Mouse (Mus musculus): Measurements from ENCODE around the gene Ociad2.
"Not testable (repeated sequence)": the region's sequence is repeated elsewhere in the genome, so short reads cannot be mapped to it uniquely, and the experiment has no call there.

The Ociad2 gene

DNA sequence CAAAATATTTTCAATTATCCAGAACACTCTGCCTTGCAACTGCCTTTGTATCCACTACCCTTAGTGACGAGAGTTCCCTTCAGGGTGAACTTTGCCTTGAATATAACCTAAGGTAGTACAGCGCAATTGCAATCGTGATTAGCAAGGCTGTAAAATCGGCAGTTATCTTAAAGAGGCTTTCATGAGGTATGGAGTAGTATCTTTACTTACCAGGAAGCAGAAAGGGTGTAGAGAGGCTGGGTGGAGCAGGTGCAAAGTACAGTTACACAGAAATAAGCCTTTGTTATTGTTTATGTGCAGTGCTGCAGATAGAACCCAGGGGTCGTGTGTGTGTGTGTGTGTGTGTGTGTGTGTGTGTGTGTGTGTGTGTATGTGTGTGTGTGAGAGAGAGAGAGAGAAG, 14.6 kb upstream of the Ociad2 start:
- in situ Hi-C loops (cut with MboI, MseI) = no loop called here

DNA sequence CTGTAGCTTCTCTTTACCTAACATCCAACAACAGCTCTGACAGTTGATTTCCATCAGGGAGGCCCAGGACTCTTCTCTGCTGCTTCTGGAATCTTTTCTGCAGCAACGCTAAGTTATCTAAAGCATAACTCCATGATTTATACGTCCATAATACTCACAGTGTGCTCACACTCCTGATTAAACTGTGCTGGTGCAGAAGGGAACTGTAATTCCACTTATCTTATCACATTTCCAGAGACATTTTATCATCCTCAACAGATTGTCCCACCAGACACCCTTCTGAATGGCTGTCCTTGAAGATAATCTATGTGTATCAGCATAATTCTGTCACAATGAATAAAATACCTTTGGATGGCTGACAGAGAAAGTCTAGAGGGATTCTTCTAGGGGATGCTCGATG, 13.2 kb upstream of the Ociad2 start:
- in situ Hi-C loops (cut with MboI, MseI) = no loop called here

DNA sequence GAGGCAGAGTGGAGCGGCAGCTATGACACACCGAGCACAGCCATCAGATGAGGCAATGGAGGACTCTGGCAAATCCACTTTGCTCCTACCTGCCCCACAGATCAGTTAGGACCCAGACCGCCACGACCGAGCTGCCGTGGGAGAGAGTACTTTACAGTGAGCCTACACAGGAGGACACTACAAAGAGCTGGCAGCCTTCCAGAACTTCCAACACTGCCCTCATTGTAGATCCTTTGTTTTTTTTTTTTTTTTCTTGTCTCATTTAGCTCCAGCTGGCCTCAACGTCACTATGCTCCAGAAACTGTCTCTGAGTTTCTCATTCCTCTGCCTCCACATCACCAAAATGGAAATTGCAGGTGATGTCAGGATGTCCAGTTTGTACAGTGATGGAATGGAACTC, 12.7 kb upstream of the Ociad2 start:
- in situ Hi-C loops (cut with MboI, MseI) = no loop called here

DNA sequence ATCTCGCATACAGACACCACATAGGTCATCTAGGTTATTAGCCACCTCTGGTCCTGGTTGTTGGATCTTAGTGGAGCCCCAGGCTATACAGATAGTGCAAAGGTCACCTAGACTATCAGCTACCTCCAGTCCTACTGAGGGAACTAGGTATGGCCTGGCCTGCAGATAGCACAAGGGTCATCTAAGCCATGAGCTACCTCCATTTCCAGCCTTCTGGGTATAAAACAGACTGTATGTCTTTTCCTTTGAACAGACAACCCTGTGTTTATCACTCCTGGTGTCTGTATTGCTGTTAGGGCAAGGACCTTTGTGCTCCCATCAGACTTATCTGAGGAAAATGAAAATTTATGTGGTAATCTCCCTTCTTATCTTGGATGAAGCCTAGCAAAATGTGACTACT, 11.0 kb upstream of the Ociad2 start:
- in situ Hi-C loops (cut with MboI, MseI) = no loop called here

DNA sequence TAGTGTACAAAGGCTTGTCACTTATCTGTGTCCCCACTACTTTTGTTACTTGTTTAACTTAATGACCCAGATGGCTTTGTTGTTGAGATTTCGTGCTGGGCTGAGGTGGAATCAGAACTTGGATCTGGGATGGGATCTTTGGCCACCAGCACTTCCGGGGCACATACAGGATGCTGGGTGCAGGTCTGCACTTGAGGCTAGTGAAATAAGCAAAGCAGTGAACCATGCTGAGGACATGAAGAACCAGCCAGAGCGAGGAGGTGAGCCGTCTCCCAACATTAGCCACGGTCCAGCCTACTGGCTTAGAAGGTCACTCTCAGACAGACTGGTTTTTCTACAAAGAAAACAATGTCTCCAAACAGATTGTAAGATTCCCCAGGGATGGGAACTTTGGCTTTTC, 8.7 kb upstream of the Ociad2 start:
- in situ Hi-C loops (cut with MboI, MseI) = no loop called here

DNA sequence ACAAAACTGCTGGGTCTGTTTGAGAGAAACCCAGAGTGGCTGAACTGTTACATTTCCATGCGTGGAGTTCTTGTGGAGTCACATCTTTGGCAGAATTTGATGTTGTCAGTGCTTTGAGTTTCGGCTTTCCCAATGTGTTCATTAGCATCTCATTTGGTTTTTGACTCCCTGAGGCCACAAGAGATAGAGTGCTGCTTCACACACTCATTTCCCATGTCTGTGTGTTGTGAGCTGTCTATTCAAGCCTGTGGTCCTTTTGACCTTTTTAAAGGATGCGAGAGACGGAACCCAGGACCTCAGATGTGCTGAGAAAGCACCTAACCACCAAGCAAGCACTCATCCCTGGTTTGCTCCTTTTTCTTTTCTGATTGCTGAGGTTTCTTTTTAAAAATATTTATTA, 4.4 kb upstream of the Ociad2 start:
- in situ Hi-C loops (cut with MboI, MseI) = no loop called here

DNA sequence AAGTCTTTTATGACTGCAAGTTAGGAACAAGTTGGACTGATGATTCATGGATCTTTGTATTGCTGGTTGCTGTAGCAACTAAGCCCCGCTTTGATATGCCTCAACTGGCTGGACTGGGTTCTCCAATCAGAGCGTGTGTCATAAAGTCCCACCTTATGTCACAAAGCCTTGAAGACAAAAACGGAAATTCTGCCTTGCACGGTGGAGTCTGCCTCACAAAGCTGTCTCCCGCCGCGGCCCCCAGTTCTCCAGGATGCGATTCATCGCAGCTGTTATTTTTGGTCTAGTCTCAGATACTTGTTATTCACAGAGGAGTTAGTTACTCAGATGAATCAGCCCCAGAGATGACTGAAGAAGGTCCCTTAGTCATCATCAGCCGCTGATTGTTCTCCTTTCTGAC, 3.5 kb upstream of the Ociad2 start:
- in situ Hi-C loops (cut with MboI, MseI) = no loop called here

DNA sequence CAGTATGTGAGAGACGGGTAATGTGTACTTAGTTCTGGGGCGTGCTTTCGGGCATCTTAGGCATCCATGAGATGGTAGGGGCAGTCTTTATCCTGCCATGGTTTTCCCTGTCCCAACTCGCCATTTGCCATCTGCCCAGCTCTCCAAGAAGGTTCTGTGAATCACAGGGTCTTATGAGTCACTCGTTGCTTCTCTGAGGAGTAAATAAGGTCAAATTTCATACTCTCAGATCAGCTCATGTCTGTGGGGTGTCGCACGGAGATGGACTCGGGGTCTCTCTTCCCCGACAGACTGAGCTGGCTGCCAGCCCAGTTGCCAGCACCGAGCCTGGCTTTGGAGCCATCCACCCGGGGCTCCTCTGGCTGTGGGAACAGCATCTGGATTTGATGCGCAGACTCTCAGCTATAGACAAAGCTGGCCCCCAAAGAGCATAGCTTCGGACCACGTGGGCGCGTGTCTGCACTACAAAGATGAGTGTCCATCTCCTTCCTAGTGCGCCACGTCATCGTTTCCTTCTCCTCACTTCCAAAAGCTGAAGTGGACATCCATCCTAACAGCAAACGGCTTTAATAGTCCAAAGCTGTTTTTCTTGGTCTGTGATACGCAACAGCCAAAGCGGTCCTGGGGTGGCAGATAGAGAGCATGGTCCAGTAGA, 2.0 kb upstream of the Ociad2 start:
- in situ Hi-C loops (cut with MboI, MseI) = no loop called here

DNA sequence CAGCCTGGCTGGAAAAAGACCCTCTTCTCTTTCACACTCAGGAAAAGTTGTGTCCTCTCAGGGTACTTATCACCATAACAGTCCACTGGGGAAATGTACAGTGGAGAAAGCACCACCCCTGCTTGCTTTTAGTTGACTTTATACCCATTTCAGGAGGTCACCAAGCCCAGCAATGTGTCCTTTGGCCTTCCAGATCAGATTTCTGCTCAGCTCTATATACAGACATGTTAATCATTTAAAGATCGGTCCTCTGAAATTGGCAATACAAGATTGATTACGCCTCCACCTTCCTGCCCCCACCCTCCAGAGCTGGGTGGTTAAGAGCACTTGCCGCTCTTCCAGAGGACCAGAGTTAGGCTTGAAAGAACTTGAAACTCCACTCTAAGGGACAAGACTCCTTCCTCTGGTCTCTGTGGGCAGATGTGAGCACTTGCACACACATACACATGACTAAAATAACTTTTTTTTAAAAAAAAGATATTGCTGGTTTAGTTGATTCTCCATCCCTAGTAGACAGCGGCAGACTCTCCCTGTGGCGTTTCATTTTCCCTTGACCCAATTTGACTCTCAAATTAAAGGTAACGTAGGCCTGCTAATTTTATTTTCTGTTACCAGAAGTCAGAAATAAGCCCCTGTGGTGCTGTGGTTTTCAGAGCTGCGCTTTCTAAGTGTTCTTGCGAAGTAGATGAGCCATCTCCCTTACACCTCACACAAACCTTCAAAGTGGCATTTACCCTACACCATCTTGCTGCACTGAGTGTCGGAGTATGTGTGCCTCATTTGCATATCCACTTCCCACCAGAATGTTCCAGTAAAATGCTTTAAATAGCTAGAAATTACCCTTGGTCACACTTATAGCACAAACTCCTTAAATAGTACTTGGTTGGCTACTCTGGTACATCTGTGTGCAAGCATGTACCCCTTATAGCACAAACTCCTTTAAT, 777 bp downstream of the Ociad2 start:
- in situ Hi-C loops (cut with MboI, MseI) = no loop called here

DNA sequence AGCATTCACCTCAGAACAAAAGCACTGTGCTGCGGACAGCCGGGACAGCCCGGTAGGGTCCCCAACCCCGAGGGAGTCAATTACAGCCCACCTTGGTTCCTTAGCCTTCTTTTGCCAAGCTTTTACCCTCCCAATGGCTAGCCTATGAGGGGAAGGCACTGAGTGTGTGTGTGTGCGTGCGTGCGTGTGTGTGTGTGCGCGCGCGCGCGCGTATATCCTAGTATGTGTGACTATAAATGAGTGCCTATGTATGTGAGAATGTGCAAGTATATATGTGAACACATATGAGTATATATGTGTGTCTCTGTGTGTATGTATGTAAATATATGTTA, 2.0 kb downstream of the Ociad2 start:
- in situ Hi-C loops (cut with MboI, MseI) = no loop called here

DNA sequence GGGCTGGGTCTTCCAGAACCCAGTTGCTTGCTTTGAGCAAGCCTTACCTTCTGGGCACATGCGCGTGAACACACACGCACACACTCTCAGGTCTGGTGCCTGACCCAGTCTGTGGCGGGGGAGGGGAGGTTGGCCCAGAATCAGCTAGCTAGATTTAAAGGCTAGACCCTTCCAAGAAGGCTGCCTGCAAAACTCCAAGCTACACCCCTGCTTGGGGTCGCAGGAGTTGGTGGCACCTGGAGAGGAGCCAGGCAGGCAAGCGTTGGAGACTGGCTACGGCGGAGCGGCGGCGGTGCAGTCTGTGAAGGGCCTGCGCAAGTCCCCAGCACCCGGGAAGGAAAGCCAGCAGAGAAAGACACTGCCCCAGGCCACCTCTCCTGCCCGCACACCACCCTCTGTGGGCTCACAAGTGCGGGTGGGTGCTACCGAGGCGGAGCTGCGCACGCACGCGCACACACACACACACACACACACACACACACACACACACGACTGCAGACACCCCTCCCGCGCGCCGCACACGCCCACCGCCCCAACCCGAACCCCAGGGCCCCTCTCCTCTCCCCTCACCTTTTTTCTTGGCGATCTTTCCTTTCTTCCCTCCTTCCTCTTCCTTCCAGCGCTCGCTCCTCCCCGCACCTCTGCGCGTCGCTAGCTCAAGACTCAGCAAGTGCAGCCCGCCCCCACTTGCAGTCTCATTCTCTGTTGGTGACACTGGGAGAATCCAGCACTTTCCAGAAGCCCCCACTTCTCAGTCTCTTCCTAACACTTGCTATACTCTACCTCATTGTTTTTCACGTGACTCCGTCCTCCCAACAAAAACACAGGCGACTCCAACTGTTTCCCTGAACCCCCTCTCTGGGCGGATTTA, 2.6 kb downstream of the Ociad2 start:
- in situ Hi-C loops (cut with MboI, MseI) = no loop called here

DNA sequence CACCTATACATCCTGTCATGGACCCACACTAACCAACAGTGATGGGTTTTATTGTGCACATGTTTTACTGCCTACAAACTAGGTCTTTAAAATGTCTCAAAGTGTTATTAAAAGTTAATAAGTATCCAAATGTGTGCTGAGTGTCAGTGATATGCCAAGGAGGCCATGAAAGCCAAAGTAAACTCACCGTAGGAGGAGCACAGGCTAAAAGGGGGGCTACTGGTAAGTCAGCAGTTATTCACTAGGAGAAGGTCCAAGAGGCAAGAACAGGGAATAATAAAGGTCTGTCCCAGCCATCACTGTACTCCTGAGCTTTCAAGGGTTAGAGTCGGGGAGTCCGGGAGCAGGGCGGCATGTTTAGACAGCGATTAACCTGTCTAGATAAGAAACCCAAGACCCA, 4.4 kb downstream of the Ociad2 start:
- in situ Hi-C loops (cut with MboI, MseI) = no loop called here

DNA sequence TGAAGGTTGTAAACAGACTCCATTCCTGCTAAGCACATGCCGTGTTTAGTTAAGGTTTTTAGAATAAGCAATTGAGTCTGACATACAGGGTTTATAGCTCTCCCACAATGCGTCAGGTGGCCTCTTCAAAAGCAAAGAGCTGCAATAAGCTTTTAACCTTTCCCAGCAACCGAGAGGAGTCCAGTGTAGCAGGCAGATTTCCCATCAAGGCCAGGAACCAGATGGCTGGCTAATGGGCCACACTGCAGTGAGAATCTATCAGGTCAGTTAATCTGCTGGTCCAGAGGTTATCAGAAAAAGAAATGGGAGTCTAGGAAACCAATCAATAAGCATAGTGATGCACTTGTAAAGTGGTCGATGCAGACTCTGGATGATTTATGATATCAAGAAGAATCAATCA, 9.8 kb downstream of the Ociad2 start:
- in situ Hi-C loops (cut with MboI, MseI) = loop anchor here (5.0 kb wide), 1 partner anchor 51 kb away; no protein-coding TSS in a partner anchor

DNA sequence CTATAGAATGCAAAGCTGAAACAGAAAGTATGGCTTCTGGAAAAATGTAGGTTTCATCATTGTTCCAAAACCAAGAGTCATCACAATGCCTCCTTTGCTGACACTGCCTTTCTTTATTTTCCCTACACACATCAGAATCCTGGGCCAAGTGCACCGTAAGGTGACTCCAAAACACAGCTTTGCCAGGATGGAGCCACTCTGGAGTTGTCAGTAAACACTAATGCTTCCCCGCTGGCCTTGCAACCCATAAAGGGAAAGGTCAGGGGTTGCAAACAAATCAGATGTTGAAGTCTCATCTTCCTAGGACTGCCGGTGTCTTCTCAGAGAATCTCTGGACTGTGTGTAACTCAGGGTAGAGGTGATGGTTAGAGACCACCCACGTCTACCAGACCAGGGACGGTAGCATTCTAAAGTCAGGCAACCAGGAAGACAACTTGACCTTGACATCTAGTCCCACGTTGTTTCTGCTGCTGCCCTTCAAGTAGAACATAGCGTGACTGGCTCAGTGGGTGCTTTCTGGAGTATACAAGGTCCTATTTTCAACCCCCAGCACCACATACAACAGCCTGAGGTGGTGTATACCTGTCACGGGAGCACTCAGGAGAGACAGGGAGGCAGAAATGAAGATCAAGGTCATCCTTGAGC, 16.2 kb downstream of the Ociad2 start:
- in situ Hi-C loops (cut with MboI, MseI) = no loop called here

DNA sequence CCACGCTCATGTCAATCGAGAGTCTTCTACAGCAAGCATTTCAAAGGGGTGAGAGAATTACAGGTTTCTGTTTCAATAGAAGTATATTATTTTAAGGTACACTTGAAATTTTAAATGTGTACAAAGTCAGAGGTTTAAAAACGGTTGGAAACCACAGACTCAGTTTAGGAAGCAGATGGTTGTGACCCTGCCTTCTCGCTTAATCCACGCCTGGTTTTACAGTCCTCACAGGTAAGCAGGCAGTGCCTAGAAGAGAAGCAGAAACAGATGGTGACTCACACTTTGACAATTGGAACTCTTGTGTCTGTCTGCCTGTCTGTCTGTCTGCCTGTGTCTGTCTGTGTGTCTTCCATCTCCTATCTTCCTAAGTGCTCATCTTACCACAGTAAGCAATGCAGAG, 17.2 kb downstream of the Ociad2 start:
- in situ Hi-C loops (cut with MboI, MseI) = no loop called here

DNA sequence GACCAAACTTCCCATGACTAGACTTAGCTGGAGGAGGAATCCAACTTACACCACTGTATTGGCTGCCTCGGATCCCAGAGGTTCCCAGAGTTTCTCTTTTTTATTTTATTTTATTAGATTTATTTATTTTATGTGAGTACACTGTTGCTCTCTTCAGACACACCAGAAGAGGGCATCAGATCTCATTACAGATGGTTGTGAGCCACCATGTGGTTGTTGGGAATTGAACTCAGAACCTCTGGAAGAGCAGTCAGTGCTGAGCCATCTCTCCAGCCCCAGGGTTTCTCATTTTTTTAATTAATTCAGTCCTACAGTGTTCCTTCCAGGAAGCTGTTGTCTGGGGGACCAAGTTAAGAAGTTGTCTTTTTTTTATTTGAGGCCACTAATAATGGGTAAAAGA, 18.1 kb downstream of the Ociad2 start:
- in situ Hi-C loops (cut with MboI, MseI) = not testable (repeated sequence)

DNA sequence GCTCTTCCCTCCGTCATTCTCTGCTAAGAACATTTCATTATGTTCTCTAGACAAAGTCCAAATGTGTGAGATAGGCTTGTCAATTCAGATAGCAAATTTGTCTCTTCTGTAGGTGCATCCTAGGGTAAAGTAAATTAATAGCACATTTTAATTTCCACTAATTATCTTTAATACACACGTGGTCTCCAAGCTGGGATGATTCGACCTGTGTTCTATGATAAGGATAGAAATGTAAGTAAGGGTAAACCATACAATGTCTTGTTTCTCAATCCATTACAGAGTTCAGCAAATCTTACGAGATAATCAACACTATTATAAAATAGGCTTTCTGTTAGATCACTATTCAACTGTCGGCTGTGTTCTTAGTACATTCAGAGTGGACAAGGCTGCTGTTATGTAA, 21.5 kb downstream of the Ociad2 start:
- in situ Hi-C loops (cut with MboI, MseI) = no loop called here

DNA sequence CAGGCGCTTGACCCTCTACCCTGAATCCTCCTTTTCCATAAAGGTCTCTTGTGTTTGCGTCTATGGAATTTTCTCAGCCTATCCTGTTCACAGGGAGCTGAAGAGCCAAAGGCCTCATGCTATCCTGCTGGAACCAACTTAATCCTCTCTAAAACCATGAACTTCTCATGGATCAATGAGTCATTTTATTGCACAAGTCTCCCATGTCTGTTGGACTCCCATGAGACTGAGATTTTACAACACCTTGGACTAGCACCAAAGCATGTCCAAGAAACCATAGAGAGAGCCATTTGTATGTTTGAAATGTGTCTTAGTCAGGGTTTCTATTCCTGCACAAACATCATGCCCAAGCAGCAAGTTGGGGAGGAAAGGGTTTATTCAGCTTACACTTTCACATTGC, 26.2 kb downstream of the Ociad2 start:
- in situ Hi-C loops (cut with MboI, MseI) = no loop called here

DNA sequence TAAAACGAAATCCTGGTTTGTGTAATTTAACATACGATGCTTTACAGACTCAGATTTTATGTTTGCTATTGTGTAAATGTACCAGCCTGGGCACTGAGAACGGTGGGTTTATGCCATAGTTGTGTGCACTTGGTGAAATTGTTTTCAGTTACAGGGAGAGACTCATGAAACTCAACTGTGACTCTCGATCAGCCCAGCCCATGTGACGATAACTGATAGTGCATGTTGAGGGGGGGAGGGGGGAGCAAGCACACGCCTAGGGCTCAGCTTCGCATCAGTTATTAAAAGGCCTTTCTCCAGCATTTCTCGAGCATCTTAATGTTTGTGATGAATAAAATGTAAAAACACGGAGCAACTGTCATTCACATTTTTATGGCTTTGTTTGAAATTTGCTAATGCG, 27.2 kb downstream of the Ociad2 start:
- in situ Hi-C loops (cut with MboI, MseI) = no loop called here

DNA sequence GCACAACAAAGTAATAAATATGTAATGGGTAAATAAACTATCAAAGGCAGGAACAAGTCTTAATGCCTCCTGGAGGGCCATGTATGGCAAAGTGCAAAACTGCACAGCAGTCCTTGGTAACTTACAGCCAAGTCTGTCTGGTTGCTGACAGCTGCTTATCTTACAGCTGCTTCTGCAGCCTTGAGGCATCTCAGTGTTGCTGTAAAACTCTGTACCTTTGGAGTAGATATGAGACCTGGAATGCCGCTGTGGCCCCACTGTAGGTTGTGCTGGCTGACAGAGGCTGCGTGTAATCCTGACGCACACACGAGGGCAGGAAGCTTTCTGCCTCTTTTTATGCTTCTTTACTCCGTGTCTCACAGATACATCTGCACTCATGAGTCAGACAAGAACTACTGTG, 29.4 kb downstream of the Ociad2 start:
- in situ Hi-C loops (cut with MboI, MseI) = no loop called here

DNA sequence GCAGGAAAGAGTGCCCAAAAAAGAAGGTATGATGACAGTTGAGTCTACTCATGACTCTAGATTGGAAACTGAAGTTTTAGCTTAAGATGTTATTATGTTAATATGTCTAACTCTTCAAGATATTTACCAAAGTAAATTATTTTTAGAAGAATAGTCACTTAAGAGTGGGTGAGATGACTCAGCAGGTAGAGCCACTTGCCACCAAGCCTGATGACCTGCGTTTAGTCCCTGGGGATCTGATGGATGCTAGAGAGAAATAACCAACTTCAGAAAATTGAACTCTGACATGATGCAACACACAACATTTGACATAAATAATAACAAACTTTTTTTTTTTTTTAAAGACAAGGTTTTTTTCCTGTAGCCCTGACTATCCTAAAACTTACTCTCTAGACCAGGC, 30.4 kb downstream of the Ociad2 start:
- in situ Hi-C loops (cut with MboI, MseI) = no loop called here

DNA sequence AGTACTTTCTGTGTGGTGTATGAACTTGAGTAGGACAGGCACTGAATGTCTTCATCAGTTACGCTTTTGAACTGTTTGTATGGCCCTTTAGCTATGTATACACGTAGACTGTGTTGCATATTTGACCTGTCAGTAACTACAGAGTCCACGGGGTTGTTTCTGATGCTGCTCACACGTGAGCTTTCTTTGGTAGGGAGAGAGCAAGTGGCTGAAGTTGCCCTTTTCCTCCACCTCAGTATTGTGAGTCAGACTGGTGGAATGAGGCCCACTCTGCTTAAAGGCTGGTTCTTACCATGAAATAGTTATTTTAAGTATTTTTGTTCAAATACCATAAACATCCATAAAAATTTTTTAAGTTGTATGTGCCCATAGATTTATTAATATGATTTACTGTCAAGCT, 31.3 kb downstream of the Ociad2 start:
- in situ Hi-C loops (cut with MboI, MseI) = no loop called here
